Mouse (Mus musculus) kidney, adult 18-20 months (tissue): ENCODE measurements around the gene Ifna4.
"Not testable (repeated sequence)": the region's sequence is repeated elsewhere in the genome, so short reads cannot be mapped to it uniquely, and the experiment has no call there.

Experiments used
- DNase-seq: peaks from one replicate; pipeline ENCODE4 v3.0.0; 2021

Ifna4 gene

DNA sequence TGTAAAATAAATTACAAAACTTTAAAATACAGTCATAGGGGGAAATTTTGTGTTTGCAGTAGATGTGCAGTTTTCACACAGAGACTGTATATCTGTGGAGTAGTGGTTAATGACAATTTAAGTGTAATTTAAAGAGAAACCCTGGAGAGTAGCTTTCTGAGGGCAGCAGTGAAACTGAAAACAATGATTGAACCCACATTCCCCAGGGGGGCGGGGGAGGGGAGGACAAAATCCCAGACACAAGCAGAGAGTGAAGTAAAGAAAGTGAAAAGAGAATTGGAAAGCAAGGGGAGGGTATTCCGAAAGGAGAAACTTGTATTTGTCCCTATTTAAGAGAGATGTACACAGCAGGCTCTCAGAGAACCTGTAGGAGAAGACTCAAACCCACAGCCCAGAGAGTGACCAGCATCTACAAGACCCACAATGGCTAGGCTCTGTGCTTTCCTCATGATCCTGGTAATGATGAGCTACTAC is at the start of gene Ifna4:
TSS of gene Ifna4 (plus strand) at position 424 of the 474 bp plus-strand sequence.
- DNase-seq: no peak

- peak; percentile 74 for DNase-seq
These were observed 47.6 kb upstream of the Ifna4 start, which contains the start of gene Gm13275 for GRCm38 (mm10) chr4:88793936-88794675. Gm13275 (plus strand) TSS chr4:88794487.

DNA sequence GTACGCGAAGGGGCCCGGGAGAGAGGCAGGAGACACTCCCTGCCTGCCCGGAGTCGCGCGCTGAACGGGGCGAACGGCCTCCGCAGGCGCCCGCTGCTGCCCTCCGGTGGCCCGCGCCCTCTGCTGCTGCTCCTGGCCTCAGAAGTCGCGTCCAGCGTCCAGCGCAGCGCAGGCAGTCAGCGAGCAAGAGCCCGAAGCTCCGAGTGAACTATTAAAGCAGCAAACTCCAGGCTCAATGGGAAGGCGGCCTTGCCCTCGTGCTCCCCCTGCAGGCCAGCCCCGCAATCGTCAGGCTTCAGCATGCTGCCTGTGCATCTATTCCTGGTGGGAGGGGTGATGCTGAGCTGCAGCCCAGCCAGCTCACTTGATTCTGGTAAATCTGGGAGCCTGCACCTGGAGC is 44.6 kb upstream of the Ifna4 start, which contains the start of gene Gm13279:
TSS of gene Gm13279 (plus strand) at position 301 of the 400 bp plus-strand sequence.
- DNase-seq: not testable (repeated sequence)

GRCm38 (mm10) chr4:88799365-88799764 is 42.3 kb upstream of the Ifna4 start, which contains the start of gene Gm13285:
Gm13285 (plus strand) TSS chr4:88799665.
- DNase-seq: not testable (repeated sequence)

DNA sequence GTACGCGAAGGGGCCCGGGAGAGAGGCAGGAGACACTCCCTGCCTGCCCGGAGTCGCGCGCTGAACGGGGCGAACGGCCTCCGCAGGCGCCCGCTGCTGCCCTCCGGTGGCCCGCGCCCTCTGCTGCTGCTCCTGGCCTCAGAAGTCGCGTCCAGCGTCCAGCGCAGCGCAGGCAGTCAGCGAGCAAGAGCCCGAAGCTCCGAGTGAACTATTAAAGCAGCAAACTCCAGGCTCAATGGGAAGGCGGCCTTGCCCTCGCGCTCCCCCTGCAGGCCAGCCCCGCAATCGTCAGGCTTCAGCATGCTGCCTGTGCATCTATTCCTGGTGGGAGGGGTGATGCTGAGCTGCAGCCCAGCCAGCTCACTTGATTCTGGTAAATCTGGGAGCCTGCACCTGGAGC is 38.7 kb upstream of the Ifna4 start, which contains the start of gene Gm13287:
TSS of gene Gm13287 (plus strand) at position 301 of the 400 bp plus-strand sequence.
- DNase-seq: not testable (repeated sequence)

- not testable (repeated sequence) for DNase-seq
These were observed 36.4 kb upstream of the Ifna4 start, which contains the start of gene Gm13288 for GRCm38 (mm10) chr4:88805231-88805630. Gm13288 (plus strand) TSS chr4:88805531.

DNA sequence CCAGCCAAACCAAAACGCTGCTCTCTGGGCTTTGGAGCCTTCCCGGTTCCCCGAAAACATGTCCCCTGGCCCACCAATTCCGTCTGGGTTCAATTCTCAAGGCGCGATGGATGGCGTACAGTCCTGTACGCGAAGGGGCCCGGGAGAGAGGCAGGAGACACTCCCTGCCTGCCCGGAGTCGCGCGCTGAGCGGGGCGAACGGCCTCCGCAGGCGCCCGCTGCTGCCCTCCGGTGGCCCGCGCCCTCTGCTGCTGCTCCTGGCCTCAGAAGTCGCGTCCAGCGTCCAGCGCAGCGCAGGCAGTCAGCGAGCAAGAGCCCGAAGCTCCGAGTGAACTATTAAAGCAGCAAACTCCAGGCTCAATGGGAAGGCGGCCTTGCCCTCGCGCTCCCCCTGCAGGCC is 35.9 kb upstream of the Ifna4 start:
- peak; percentile 24 for DNase-seq

DNA sequence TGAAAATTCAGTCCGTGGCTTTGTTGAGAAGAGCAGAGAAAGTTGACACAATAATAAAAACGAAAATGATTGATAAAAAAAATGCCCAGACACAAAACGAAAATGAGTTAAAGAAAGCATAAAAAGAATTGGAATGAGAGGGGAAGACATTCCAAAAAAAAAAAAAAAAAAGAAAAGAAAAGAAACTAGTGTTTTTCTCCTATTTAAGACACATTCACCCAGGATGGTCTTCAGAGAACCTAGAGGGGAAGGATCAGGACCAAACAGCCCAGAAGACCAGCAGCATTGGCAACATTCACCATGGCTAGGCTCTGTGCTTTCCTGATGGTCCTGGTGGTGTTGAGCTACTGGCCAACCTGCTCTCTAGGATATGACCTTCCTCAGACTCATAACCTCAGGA is 25.7 kb upstream of the Ifna4 start, which contains the start of gene Ifna7:
TSS of gene Ifna7 (plus strand) at position 301 of the 400 bp plus-strand sequence.
- DNase-seq: no peak

DNA sequence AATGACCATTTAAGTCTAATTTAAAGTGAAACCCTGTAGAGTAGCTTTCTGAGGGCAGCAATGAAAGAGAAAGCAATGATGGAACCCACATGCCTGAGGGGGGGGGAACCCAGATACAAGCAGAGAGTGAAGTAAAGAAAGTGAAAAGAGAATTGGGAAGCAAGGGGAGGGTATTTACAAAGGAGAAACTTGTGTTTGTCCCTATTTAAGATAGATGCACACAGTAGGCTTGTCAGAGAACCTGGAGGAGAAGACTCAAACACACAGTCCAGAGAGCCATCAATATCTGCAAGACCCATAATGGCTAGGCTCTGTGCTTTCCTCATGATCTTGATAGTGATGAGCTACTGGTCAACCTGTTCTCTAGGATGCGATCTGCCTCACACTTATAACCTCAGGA is 22.0 kb upstream of the Ifna4 start, which contains the start of gene Ifna11:
TSS of gene Ifna11 (plus strand) at position 301 of the 400 bp plus-strand sequence.
- no peak for DNase-seq

- DNase-seq: peak; percentile 10
These were observed 18.7 kb upstream of the Ifna4 start for GRCm38 (mm10) chr4:88822995-88823394.

DNA sequence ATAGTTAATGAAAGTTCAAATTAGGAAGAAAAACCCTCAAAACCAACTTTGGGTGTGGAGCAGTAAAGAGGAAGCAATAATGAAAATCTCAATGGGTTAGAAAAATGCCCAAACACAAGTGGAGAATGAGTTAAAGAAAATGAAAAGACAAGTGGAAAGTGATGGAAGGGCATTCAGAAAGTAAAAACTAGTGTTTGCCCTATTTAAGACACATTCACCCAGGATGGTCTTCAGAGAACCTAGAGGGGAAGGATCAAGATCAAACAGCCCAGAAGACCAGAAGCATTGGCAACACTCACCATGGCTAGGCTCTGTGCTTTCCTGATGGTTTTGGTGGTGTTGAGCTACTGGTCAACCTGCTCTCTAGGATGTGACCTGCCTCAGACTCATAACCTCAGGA is 14.5 kb upstream of the Ifna4 start, which contains the start of gene Ifna6:
TSS of gene Ifna6 (plus strand) at position 301 of the 400 bp plus-strand sequence.
- DNase-seq: not testable (repeated sequence)

DNA sequence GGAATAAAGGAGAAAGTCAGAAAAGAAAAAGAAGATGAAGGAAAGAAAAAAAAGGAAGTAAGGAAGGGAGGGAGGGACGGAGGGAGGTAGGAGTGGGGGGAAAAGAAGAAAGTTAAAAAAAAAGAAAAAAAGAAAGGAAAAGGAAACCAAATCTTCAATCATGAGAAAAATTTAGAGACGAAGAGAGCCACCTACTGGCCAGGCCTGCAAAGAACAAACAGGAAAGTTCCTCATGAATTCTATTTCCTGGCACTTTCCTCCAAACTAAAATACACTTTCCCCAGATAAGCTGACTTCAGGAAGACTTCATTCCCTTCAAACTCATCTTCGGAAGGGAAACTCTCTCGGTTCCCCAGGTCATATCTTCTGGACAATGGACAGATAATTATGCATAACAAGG is 11.1 kb upstream of the Ifna4 start:
- DNase-seq: peak; percentile 21

GRCm38 (mm10) chr4:88835225-88835624 is 6.4 kb upstream of the Ifna4 start, which contains the start of gene Ifna5:
Ifna5 (plus strand) TSS chr4:88835525.
- DNase-seq: not testable (repeated sequence)

DNA sequence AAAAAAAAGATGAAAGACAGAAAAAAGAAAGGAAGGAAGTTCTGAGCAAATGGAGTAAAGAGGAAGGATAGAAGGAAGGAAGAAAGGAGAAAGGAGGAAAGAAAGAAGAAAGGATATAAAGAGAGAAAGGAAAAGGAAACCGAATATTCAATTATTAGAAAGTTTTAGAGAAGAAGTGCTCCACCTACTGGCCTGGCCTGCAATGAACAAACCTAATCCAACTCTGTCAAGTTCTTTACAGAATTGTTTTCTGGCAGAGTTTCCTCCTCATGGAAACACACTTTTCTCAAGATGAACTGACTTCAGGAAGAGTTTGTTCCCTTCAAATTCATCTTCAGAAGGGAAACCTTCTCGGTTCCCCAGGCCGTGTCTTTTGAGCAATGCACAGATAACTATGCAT is 2.8 kb upstream of the Ifna4 start:
- DNase-seq: peak; percentile 16

DNA sequence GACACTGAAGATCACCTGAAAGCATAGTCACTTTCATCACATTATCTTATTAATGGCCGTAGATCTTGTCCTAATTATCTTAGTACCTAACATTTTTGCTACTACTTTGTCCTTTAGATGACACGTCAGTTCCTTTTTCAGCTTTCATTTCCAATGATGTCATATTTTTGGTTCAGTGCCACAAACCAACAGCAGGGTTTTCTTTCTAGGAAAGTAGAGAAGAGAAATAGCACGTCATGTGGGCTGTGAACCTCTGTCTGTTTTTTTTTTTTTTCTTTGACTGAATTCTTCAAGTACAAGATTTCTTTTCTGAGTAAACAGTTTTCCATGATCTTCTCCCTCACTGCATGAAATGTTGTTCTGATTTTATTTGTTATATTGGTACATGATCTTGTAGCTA is 1.6 kb upstream of the Ifna4 start:
- DNase-seq: no peak

DNA sequence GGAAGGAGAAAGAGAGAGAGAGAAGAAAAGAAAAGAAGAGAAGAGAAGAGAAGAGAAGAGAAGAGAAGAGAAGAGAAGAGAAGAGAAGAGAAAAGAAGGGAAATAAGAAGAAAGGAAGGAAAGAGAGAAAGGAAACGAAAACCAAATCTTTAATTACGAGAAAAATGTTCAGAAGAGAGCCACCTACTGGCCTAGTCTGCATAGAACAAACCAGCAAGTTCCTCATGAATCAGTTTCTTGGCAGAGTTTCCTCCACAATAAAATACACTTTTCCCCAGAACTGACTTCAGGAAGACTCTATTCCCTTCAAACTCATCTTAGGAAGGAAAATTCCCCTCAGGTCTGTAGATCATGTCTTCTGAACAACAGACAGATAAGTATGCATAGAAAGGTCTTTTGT is 3.7 kb downstream of the Ifna4 start:
- no peak for DNase-seq

- no peak for DNase-seq
These were observed 8.0 kb downstream of the Ifna4 start, which contains the start of gene Ifna1 for GRCm38 (mm10) chr4:88849698-88850097. Ifna1 (plus strand) TSS chr4:88850087.

- DNase-seq: no peak
These were observed 9.5 kb downstream of the Ifna4 start for GRCm38 (mm10) chr4:88851026-88851763.

GRCm38 (mm10) chr4:88859214-88859613 is 17.6 kb downstream of the Ifna4 start:
- no peak for DNase-seq

DNA sequence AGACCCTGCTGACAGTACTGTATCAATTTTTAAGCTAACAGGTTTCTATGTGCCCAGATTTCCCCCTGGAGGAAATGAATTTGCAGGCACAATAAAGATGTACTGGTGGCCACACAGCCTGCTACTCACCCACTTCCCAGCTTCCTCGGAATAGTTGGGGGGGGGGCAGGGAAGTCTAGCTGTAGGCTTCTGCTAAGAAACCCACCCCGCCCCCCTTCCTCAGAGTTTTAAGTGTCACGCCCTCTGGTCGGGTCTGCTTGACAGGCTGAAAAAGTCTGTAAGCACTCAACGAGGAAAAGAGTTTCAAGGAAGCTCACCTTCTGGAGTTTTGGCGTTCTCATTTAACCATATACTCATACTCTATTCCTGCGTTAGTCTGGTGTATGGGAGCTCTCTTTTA is 21.6 kb downstream of the Ifna4 start:
- DNase-seq: no peak

- DNase-seq: no peak
These were observed 22.9 kb downstream of the Ifna4 start for GRCm38 (mm10) chr4:88864599-88864998.

- DNase-seq: no peak
These were observed 23.4 kb downstream of the Ifna4 start for GRCm38 (mm10) chr4:88865011-88865569.
